Mouse (Mus musculus) kidney, adult 2 months (tissue): ENCODE data around the gene Rrp15. TPM values are rescaled to one million over a fixed set of nuclear protein-coding genes. Genes with fewer than 3 reads are reported as not detected.
A peak's percentile ranks its signal among the peaks of the same experiment; 100 is the strongest.
"Not testable (repeated sequence)": the region's sequence is repeated elsewhere in the genome, so short reads cannot be mapped to it uniquely, and the experiment has no call there.

ENCODE experiments used
- DNase-seq: peaks from one replicate; pipeline ENCODE4 v3.0.0; 2021
- H3K27ac ChIP-seq: fragments of 200-500 bp; 2 replicates; pipeline ENCODE4 v1.5.1; 2012; ENCODE audit warnings: low read depth, low read length, control low read depth, inconsistent platforms; ENCODE audit not compliant: insufficient read depth
- H3K27me3 ChIP-seq: fragments of 200-500 bp; replicated peaks from 2 replicates; pipeline ENCODE4 v1.6.1; 2012; ENCODE audit warnings: mild to moderate bottlenecking, moderate library complexity, low read length, inconsistent platforms; ENCODE audit not compliant: control insufficient read depth, insufficient read depth
- H3K36me3 ChIP-seq: fragments of 200-500 bp; 2 replicates; pipeline ENCODE4 v1.6.1; 2012; ENCODE audit warnings: mild to moderate bottlenecking, moderate library complexity, low read length, inconsistent platforms; ENCODE audit not compliant: control insufficient read depth, insufficient read depth
- H3K4me1 ChIP-seq: fragments of 200-500 bp; 2 replicates; pipeline ENCODE4 v1.6.1; 2011; ENCODE audit warnings: low read length; ENCODE audit not compliant: control insufficient read depth, insufficient read depth
- H3K4me3 ChIP-seq: fragments of 200-500 bp; 2 replicates; pipeline ENCODE4 v1.5.1; 2011; ENCODE audit warnings: mild to moderate bottlenecking, low read depth, low read length, control low read depth; ENCODE audit not compliant: insufficient read depth
- CTCF ChIP-seq: fragments of 200-500 bp; conservative IDR thresholded peaks from 2 replicates; pipeline ENCODE4 v1.5.1; 2011; ENCODE audit warnings: low read depth, mild to moderate bottlenecking, control low read depth, low read length, moderate library complexity, mixed read lengths; ENCODE audit not compliant: insufficient read depth, insufficient read length
- POLR2A ChIP-seq: fragments of 200-500 bp; IDR thresholded peaks from one replicate; pipeline ENCODE4 v1.6.1; 2011; ENCODE audit warnings: low read depth, low read length, control low read depth
- WGBS: fragments of 180-500 bp; shearing (Covaris S2); methylation state at CpG from one replicate; pipeline ENCODE4 v1.1.7; 2018; 5-methylcytosine and 5-hydroxymethylcytosine counted together
- polyA plus RNA-seq: library from polyadenylated mRNA; depleted of rRNA; stranded (reverse); fragments of >200 nt; gene quantifications from 2 replicates; pipeline ENCODE4 v1.2.3, GENCODE M21; 2012

The Rrp15 gene
- polyA plus RNA-seq, 1 experiment: 4.5 TPM

DNA sequence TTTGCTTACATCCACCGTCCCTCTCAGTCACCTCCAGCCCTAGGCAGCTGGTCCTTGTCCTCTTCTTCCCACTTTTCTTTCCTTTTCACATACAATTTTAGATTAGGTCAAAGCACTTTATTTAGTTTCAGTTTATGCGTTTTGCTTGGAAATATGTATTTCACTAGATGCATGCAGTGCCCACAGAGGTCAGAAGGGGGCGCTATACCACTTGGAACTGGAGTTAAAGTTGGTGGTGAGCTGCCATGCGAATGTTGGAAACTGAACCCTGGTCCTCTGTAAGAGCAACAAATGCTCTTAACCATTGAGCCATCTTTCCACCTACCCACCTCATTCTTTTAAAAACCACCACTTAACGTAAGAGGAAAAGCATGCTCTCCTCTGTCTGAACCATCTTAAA, 21.5 kb upstream of the Rrp15 start:
- TF ChIP-seq POLR2A (no peak), CTCF (0 out of 2 replicates have a peak, but pooled peaks have one; percentile 23)

DNA sequence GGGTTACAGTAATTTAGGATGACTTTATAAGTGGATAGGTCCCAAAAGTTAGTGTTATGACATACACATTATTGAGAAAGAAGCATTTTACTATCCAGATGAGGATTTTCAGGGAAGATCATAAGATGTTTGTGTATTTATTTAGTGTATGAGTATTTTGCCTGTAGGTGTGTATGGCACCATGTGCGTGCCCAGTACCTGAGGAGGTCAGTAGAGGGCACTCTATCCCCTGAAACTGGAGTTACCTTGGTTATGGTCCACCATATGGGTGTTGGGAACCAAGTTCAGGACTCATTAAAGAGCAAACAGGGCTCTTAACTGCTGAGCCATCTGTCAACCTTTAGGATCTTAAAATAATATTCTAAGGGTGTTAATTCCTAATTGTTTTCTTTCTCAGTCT, 19.2 kb upstream of the Rrp15 start:
- WGBS: 80% methylated on average over 1 of the region's 1 CpGs
- no peak overlapping the region for H3K27ac ChIP-seq

More for the DNA sequence above, 21.5 kb upstream of the Rrp15 start:
- no peak for DNase-seq
- Histone ChIP-seq H3K27me3 (no peaks in the 10 kb centered on the region), H3K27ac (no peak overlapping the region), H3K36me3 (no peaks in the 10 kb centered on the region), H3K4me3 (no peak overlapping the region), H3K4me1 (no peaks in the 10 kb centered on the region)
- 64% methylated on average over 5 of the region's 5 CpGs for WGBS

DNA sequence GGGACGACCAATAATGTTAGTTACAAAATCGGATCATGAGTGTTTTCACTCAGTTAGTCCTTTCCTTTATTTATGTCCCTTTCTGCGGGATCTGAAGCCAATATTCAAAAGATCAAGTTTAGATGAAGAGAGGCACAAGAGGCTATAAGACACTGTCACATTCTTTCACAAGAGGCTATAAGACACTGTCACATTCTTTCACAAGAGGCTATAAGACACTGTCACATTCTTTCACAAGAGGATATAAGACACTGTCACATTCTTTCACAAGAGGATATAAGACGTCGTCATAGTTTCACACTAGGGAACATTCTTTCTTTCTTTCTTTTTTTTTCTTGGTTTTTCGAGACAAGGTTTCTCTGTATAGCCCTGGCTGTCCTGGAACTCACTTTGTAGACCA, 14.3 kb upstream of the Rrp15 start:
- not testable (repeated sequence) for H3K27me3 ChIP-seq, DNase-seq, H3K36me3 ChIP-seq, H3K4me1 ChIP-seq, H3K27ac ChIP-seq, H3K4me3 ChIP-seq
- WGBS: 61% methylated on average over 6 of the region's 6 CpGs

More for the DNA sequence above, 19.2 kb upstream of the Rrp15 start:
- TF ChIP-seq CTCF (no peak), POLR2A (no peak)
- DNase-seq: no peak
- no peaks in the 10 kb centered on the region for H3K27me3 ChIP-seq
- no peaks in the 10 kb centered on the region for H3K36me3 ChIP-seq
- H3K4me1 ChIP-seq: no peaks in the 10 kb centered on the region
- H3K4me3 ChIP-seq: no peak overlapping the region

- Histone ChIP-seq H3K4me1 (no peaks in the 10 kb centered on the region), H3K27me3 (no peaks in the 10 kb centered on the region), H3K27ac (peak overlapping the region; percentile 67), H3K4me3 (peak overlapping the region; percentile 71), H3K36me3 (no peaks in the 10 kb centered on the region)
- TF ChIP-seq POLR2A (no peak), CTCF (no peak)
- WGBS: 36% methylated on average over 10 of the region's 10 CpGs
- no peak for DNase-seq
Observed at GRCm38 (mm10) chr1:186749675-186750283, 621 bp upstream of the Rrp15 start.

GRCm38 (mm10) chr1:186739828-186740227, 9.3 kb downstream of the Rrp15 start:
- no peaks in the 10 kb centered on the region for H3K27me3 ChIP-seq
- no peak overlapping the region for H3K27ac ChIP-seq
- no peak overlapping the region for H3K4me3 ChIP-seq
- DNase-seq: no peak
- 74% methylated on average over 7 of the region's 7 CpGs for WGBS
- no peaks in the 10 kb centered on the region for H3K36me3 ChIP-seq
- no peaks in the 10 kb centered on the region for H3K4me1 ChIP-seq
- TF ChIP-seq POLR2A: no peak
- no peak for TF ChIP-seq CTCF

DNA sequence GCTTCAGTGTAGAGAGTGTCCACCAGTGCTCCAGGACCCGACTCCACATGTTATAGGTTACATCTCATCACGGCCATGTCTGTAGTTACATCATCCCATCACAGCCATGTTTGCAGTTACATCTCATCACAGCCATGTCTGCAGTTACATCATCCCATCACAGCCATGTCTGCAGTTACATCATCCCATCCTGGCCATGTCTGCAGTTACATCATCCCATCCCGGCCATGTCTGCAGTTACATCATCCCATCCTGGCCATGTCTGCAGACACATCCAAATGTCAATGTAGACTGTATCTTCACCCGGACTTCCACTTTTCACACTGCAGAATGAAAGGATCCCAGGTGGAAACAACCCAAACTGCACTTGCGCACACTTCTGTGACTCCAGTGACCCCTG, 13.6 kb downstream of the Rrp15 start:
- H3K27me3 ChIP-seq: no peaks in the 10 kb centered on the region
- WGBS: 95% methylated on average over 5 of the region's 5 CpGs
- H3K27ac ChIP-seq: no peak overlapping the region
- no peak for TF ChIP-seq CTCF
- TF ChIP-seq POLR2A: no peak
- no peak overlapping the region for H3K4me3 ChIP-seq
- no peak for DNase-seq
- no peaks in the 10 kb centered on the region for H3K36me3 ChIP-seq
- no peaks in the 10 kb centered on the region for H3K4me1 ChIP-seq

DNA sequence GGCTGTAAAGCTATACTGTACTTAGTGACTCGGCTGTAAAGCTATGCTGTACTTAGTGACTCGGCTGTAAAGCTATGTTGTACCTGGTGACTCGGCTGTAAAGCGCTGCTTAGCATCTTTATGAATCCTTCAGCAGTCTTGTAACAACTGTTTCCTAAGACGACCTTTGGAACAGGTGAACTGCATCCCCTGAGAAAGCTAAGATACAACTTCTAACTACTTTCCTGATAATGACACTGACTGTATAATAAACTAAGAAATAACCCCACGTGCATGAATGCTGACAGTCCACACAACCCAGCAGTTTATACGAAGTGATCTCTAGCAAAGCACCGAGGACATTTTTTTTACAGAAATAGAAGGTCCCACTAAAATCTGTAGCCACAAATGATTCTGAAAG, 16.1 kb downstream of the Rrp15 start:
- Histone ChIP-seq H3K27ac (no peak overlapping the region), H3K27me3 (no peaks in the 10 kb centered on the region), H3K36me3 (no peaks in the 10 kb centered on the region), H3K4me1 (no peaks in the 10 kb centered on the region), H3K4me3 (no peak overlapping the region)
- WGBS: 88% methylated on average over 8 of the region's 8 CpGs
- no peak for DNase-seq
- no peak for TF ChIP-seq CTCF
- no peak for TF ChIP-seq POLR2A
